Mouse (Mus musculus) myocyte (in vitro differentiated cells): Measurements from ENCODE around the gene Apobec3. TPM values are rescaled to one million over a fixed set of nuclear protein-coding genes. Genes with fewer than 3 reads are reported as not detected.
"Not testable (repeated sequence)": the region's sequence is repeated elsewhere in the genome, so short reads cannot be mapped to it uniquely, and the experiment has no call there.

Experiments
- H3K27me3 ChIP-seq: one replicate; pipeline ENCODE4 v1.6.1; 2011; ENCODE audit not compliant: control insufficient read depth, insufficient read depth, insufficient read length
- H3K36me3 ChIP-seq: one replicate; pipeline ENCODE4 v1.6.1; 2011; ENCODE audit not compliant: control insufficient read depth, insufficient read depth
- H3K4me2 ChIP-seq: one replicate; pipeline ENCODE4 v1.6.1; 2011; ENCODE audit warnings: low read depth, control low read depth
- H3K4me3 ChIP-seq: one replicate; pipeline ENCODE4 v1.5.1; 2011; ENCODE audit warnings: mild to moderate bottlenecking, control low read depth, moderate library complexity
- H3K79me2 ChIP-seq: one replicate; pipeline ENCODE4 v1.6.1; 2011; ENCODE audit not compliant: control insufficient read depth, insufficient read depth
- H3ac ChIP-seq: one replicate; pipeline ENCODE4 v1.6.1; 2011; ENCODE audit not compliant: control insufficient read depth, insufficient read length
- CEBPB ChIP-seq: IDR thresholded peaks from 2 replicates; pipeline ENCODE4 v1.6.1; 2011; ENCODE audit warnings: mild to moderate bottlenecking, moderate library complexity; ENCODE audit not compliant: poor library complexity, insufficient read depth, severe bottlenecking
- E2F4 ChIP-seq: IDR thresholded peaks from one replicate; pipeline ENCODE4 v1.6.1; 2011; ENCODE audit warnings: mild to moderate bottlenecking, control low read depth, moderate library complexity; ENCODE audit not compliant: insufficient read depth
- MAX ChIP-seq: IDR thresholded peaks from one replicate; pipeline ENCODE4 v1.6.1; 2011; ENCODE audit warnings: low read depth, mild to moderate bottlenecking, control low read depth
- MYOD1 ChIP-seq, 3 experiments: IDR thresholded peaks; one replicate each; pipeline ENCODE4 v1.6.1; 2011; ENCODE audit warnings: control low read depth in 2 of 3, low read depth in 2 of 3, mild to moderate bottlenecking in 2 of 3, moderate library complexity in 1 of 3; ENCODE audit not compliant: insufficient read length in 2 of 3, control insufficient read depth in 1 of 3
- MYOG ChIP-seq, 3 experiments: IDR thresholded peaks; one replicate each; pipeline ENCODE4 v1.6.1; 2011; ENCODE audit warnings: control low read depth in 2 of 3, low read depth in 2 of 3, mild to moderate bottlenecking in 2 of 3; ENCODE audit not compliant: insufficient read length in 2 of 3, control insufficient read depth in 1 of 3, insufficient read depth in 1 of 3
- POLR2A ChIP-seq: IDR thresholded peaks from one replicate; pipeline ENCODE4 v1.6.1; 2011; ENCODE audit warnings: low read depth, mild to moderate bottlenecking, control low read depth, moderate library complexity; ENCODE audit not compliant: insufficient read length
- POLR2AphosphoS2 ChIP-seq: IDR thresholded peaks from one replicate; pipeline ENCODE4 v1.6.1; 2011; ENCODE audit warnings: low read depth, control low read depth; ENCODE audit not compliant: insufficient read length
- REST ChIP-seq: IDR thresholded peaks from one replicate; pipeline ENCODE4 v1.6.1; 2011; ENCODE audit warnings: mild to moderate bottlenecking, control low read depth, moderate library complexity; ENCODE audit not compliant: insufficient read depth, insufficient read length
- SRF ChIP-seq: IDR thresholded peaks from one replicate; pipeline ENCODE4 v1.6.1; 2011; ENCODE audit warnings: low read depth; ENCODE audit not compliant: control insufficient read depth, insufficient read length
- TCF12 ChIP-seq: IDR thresholded peaks from one replicate; pipeline ENCODE4 v1.6.1; 2011; ENCODE audit warnings: mild to moderate bottlenecking, control low read depth; ENCODE audit not compliant: poor library complexity, insufficient read depth, severe bottlenecking
- TCF3 ChIP-seq: IDR thresholded peaks from one replicate; pipeline ENCODE4 v1.6.1; 2011; ENCODE audit warnings: low read depth, control low read depth; ENCODE audit not compliant: insufficient read length
- USF1 ChIP-seq: IDR thresholded peaks from one replicate; pipeline ENCODE4 v1.6.1; 2011; ENCODE audit warnings: low read depth, mild to moderate bottlenecking, control low read depth, moderate library complexity
- polyA plus RNA-seq: library from polyadenylated mRNA; unstranded; fragments of >200 nt; fragmentation: generic; extraction: Trizol; gene quantifications from one replicate; pipeline ENCODE4 v1.2.1, GENCODE M21; 2012; ENCODE audit warnings: missing spikeins

The Apobec3 gene
- polyA plus RNA-seq, 1 experiment, result 10.0 TPM

- no peaks in the 10 kb centered on the region for H3K27me3 ChIP-seq
- TF ChIP-seq POLR2A (no peak), MYOD1 (IDR thresholded peaks at IDR 0.05; ENCODE audit: control insufficient read depth in 1 of 3, insufficient read length in 2 of 3, low read depth in 2 of 3) (peak in 1 of 3 experiments; percentile 15)
Observed at GRCm38 (mm10) chr15:79935654-79936373, 44.4 kb downstream of the Apobec3 start.

GRCm38 (mm10) chr15:79936374-79936751 is 44.9 kb downstream of the Apobec3 start:
- Histone ChIP-seq H3K4me3 (no peak overlapping the region), H3K4me2 (no peak overlapping the region), H3ac (no peak overlapping the region), H3K79me2 (no peaks in the 10 kb centered on the region), H3K27me3 (no peaks in the 10 kb centered on the region), H3K36me3 (no peaks in the 10 kb centered on the region)
- TF ChIP-seq SRF, result no peak
- no peak for TF ChIP-seq TCF3
- TF ChIP-seq CEBPB, result no peak
- no peak for TF ChIP-seq POLR2AphosphoS2
- TF ChIP-seq E2F4, result no peak
- peak; percentile 83 for TF ChIP-seq USF1
- TF ChIP-seq MAX, result no peak

More at GRCm38 (mm10) chr15:79935654-79936373, 44.4 kb downstream of the Apobec3 start:
- Histone ChIP-seq H3ac (no peak overlapping the region), H3K36me3 (no peaks in the 10 kb centered on the region), H3K4me3 (peak overlapping the region; percentile 1), H3K79me2 (no peaks in the 10 kb centered on the region), H3K4me2 (peak overlapping the region; percentile 81)

GRCm38 (mm10) chr15:79939020-79939419 is 47.6 kb downstream of the Apobec3 start:
- TF ChIP-seq SRF (no peak), TCF12 (no peak), POLR2A (no peak), USF1 (no peak), MYOG (IDR thresholded peaks at IDR 0.05; ENCODE audit: control insufficient read depth in 1 of 3, insufficient read depth in 1 of 3, insufficient read length in 2 of 3, low read depth in 2 of 3) (no peak), REST (no peak), TCF3 (no peak), MAX (no peak), MYOD1 (IDR thresholded peaks at IDR 0.05; ENCODE audit: control insufficient read depth in 1 of 3, insufficient read length in 2 of 3, low read depth in 2 of 3) (no peak), CEBPB (no peak), POLR2AphosphoS2 (no peak), E2F4 (no peak)
- Histone ChIP-seq H3K36me3 (no peaks in the 10 kb centered on the region), H3K79me2 (no peaks in the 10 kb centered on the region), H3K4me2 (peak overlapping the region; percentile 58), H3ac (no peak overlapping the region), H3K4me3 (peak overlapping the region; percentile 4), H3K27me3 (no peaks in the 10 kb centered on the region)

- peak overlapping the region; percentile 70 for H3K4me2 ChIP-seq
- not testable (repeated sequence) for H3K27me3 ChIP-seq, H3K79me2 ChIP-seq, H3K36me3 ChIP-seq, H3ac ChIP-seq
- TF ChIP-seq TCF12, result peak; percentile 16
- peak in 1 of 3 experiments; percentile 37 for TF ChIP-seq MYOG (IDR thresholded peaks at IDR 0.05; ENCODE audit: control insufficient read depth in 1 of 3, insufficient read depth in 1 of 3, insufficient read length in 2 of 3, low read depth in 2 of 3)
- TF ChIP-seq MYOD1 (IDR thresholded peaks at IDR 0.05; ENCODE audit: control insufficient read depth in 1 of 3, insufficient read length in 2 of 3, low read depth in 2 of 3), result peak in 2 of 3 experiments; percentile 64 to 68
- H3K4me3 ChIP-seq, result peak overlapping the region; percentile 4
Observed at GRCm38 (mm10) chr15:79939501-79939900, 48.0 kb downstream of the Apobec3 start.

- TF ChIP-seq MYOD1 (IDR thresholded peaks at IDR 0.05; ENCODE audit: control insufficient read depth in 1 of 3, insufficient read length in 2 of 3, low read depth in 2 of 3) (no peak), CEBPB (no peak), MAX (no peak), REST (no peak), POLR2AphosphoS2 (no peak), E2F4 (no peak), TCF12 (no peak), TCF3 (no peak), SRF (no peak), MYOG (IDR thresholded peaks at IDR 0.05; ENCODE audit: control insufficient read depth in 1 of 3, insufficient read depth in 1 of 3, insufficient read length in 2 of 3, low read depth in 2 of 3) (no peak), POLR2A (no peak)
- Histone ChIP-seq H3K79me2 (no peaks in the 10 kb centered on the region), H3K4me2 (peak overlapping the region; percentile 70), H3ac (no peak overlapping the region), H3K36me3 (no peaks in the 10 kb centered on the region), H3K4me3 (peak overlapping the region; percentile 4), H3K27me3 (no peaks in the 10 kb centered on the region)
Observed at GRCm38 (mm10) chr15:79939913-79940312, 48.5 kb downstream of the Apobec3 start.
